Mouse (Mus musculus) liver, postnatal 0 days (tissue): ENCODE results near the gene Gm17349. TPM values are rescaled to one million over a fixed set of nuclear protein-coding genes. Genes with fewer than 3 reads are reported as not detected.

Experiments used
- ATAC-seq: fragments of 200-750 bp; cut with Nextera tagmentation; 2 replicates; pipeline ENCODE4 v1.8.0; 2017; ENCODE audit warnings: mild to moderate bottlenecking, moderate library complexity
- DNase-seq: peaks from one replicate; pipeline ENCODE4 v3.0.0-alpha.2; 2016
- H3K27ac ChIP-seq: fragments of 300-500 bp; sonication (generic); 2 replicates; pipeline ENCODE4 v1.5.1; 2014; ENCODE audit warnings: antibody characterized with exemption, moderate library complexity, mild to moderate bottlenecking, low read depth
- H3K27me3 ChIP-seq: fragments of 300-500 bp; sonication (generic); 2 replicates; pipeline ENCODE4 v1.6.1; 2014; ENCODE audit warnings: low read length, control low read depth, mixed read lengths; ENCODE audit not compliant: insufficient read depth
- H3K36me3 ChIP-seq: fragments of 300-500 bp; sonication (generic); replicated peaks from 2 replicates; pipeline ENCODE4 v1.6.1; 2014; ENCODE audit warnings: mild to moderate bottlenecking, control low read depth, low read length, moderate library complexity, mixed read lengths; ENCODE audit not compliant: insufficient read depth
- H3K4me1 ChIP-seq: fragments of 300-500 bp; sonication (generic); 2 replicates; pipeline ENCODE4 v1.6.1; 2014; ENCODE audit warnings: antibody characterized with exemption, mild to moderate bottlenecking, control low read depth; ENCODE audit not compliant: insufficient read depth
- H3K4me2 ChIP-seq: fragments of 300-500 bp; sonication (generic); 2 replicates; pipeline ENCODE4 v1.6.1; 2014; ENCODE audit warnings: low read depth, mild to moderate bottlenecking, low read length, moderate library complexity, mixed read lengths
- H3K4me3 ChIP-seq: fragments of 300-500 bp; sonication (generic); 2 replicates; pipeline ENCODE4 v1.5.1; 2014; ENCODE audit warnings: low read depth, low read length
- H3K9ac ChIP-seq: fragments of 300-500 bp; sonication (generic); replicated peaks from 2 replicates; pipeline ENCODE4 v1.6.1; 2014; ENCODE audit warnings: mild to moderate bottlenecking, moderate library complexity
- H3K9me3 ChIP-seq: fragments of 300-500 bp; sonication (generic); 2 replicates; pipeline ENCODE4 v1.6.1; 2016; ENCODE audit warnings: mild to moderate bottlenecking, control low read depth, low read length, mixed read lengths
- CTCF ChIP-seq: sonication (generic); IDR thresholded peaks from 2 replicates; pipeline ENCODE4 v1.5.1; 2016; ENCODE audit warnings: antibody characterized with exemption, low read depth
- EP300 ChIP-seq: IDR thresholded peaks from 2 replicates; pipeline ENCODE4 v1.6.1; 2016; ENCODE audit warnings: antibody characterized with exemption, low read depth, mild to moderate bottlenecking
- WGBS: fragments of 180-500 bp; shearing (Covaris S2); extraction: QIAGEN DNeasy Blood & Tissue Kit; methylation state at CpG from one replicate; pipeline ENCODE4 v1.1.7; 2014; ENCODE audit not compliant: insufficient replicate concordance; 5-methylcytosine and 5-hydroxymethylcytosine counted together
- polyA plus RNA-seq: library from polyadenylated mRNA; unstranded; fragments of >200 nt; fragmentation: Nextera tagmentation; extraction: Ambion mirVana; gene quantifications from 2 replicates; pipeline ENCODE4 v1.2.1, GENCODE M21; 2015

Gene Gm17349
- polyA plus RNA-seq, 1 experiment from 2014 or later, result 1.3 TPM

GRCm38 (mm10) chr15:99662371-99662770 is 42.9 kb downstream of the Gm17349 start:
- Histone ChIP-seq H3K9me3 (0 out of 2 replicates have a peak, but pooled peaks cover under 1% of the 10 kb centered on the region), H3K4me3 (no peak overlapping the region), H3K9ac (no peak overlapping the region), H3K36me3 (no peaks in the 10 kb centered on the region), H3K4me2 (no peak overlapping the region), H3K27ac (no peak overlapping the region), H3K4me1 (peaks cover 16% of the 10 kb centered on the region), H3K27me3 (peaks cover 32% of the 10 kb centered on the region)
- DNase-seq (no peak), ATAC-seq (no peak)
- TF ChIP-seq EP300 (no peak), CTCF (no peak)
- WGBS, result 36% methylated on average over 7 of the region's 7 CpGs

- H3K4me3 ChIP-seq, result no peak overlapping the region
- H3K9ac ChIP-seq, result no peak overlapping the region
- H3K4me2 ChIP-seq, result no peak overlapping the region
- H3K36me3 ChIP-seq, result no peaks in the 10 kb centered on the region
- no peaks in the 10 kb centered on the region for H3K9me3 ChIP-seq
- DNase-seq (no peak), ATAC-seq (no peak)
- TF ChIP-seq EP300, result no peak
- TF ChIP-seq CTCF, result no peak
- no peak overlapping the region for H3K27ac ChIP-seq
- 89% methylated on average over 15 of the region's 15 CpGs for WGBS
- H3K4me1 ChIP-seq, result peaks cover 16% of the 10 kb centered on the region
- peaks cover 24% of the 10 kb centered on the region for H3K27me3 ChIP-seq
Measured at GRCm38 (mm10) chr15:99661121-99661830, 44.0 kb downstream of the Gm17349 start.

- 34% methylated on average over 2 of the region's 2 CpGs for WGBS
- peaks cover 29% of the 10 kb centered on the region for H3K27me3 ChIP-seq
- H3K9ac ChIP-seq, result no peak overlapping the region
- no peaks in the 10 kb centered on the region for H3K9me3 ChIP-seq
- H3K4me2 ChIP-seq, result no peak overlapping the region
- no peaks in the 10 kb centered on the region for H3K36me3 ChIP-seq
- no peak overlapping the region for H3K4me3 ChIP-seq
- peaks cover 4% of the 10 kb centered on the region for H3K4me1 ChIP-seq
- no peak overlapping the region for H3K27ac ChIP-seq
- ATAC-seq (no peak), DNase-seq (no peak)
- TF ChIP-seq CTCF (no peak), EP300 (no peak)
Measured at GRCm38 (mm10) chr15:99658437-99658836, 46.9 kb downstream of the Gm17349 start.

GRCm38 (mm10) chr15:99655956-99656355 is 49.3 kb downstream of the Gm17349 start:
- Histone ChIP-seq H3K9ac (no peak overlapping the region), H3K27ac (no peak overlapping the region), H3K27me3 (peaks cover 39% of the 10 kb centered on the region), H3K4me2 (no peak overlapping the region), H3K4me3 (no peak overlapping the region), H3K4me1 (peaks cover 19% of the 10 kb centered on the region), H3K9me3 (no peaks in the 10 kb centered on the region), H3K36me3 (no peaks in the 10 kb centered on the region)
- DNase-seq, result no peak
- ATAC-seq, result no peak
- WGBS, result 40% methylated on average over 9 of the region's 9 CpGs
- TF ChIP-seq CTCF (no peak), EP300 (no peak)

GRCm38 (mm10) chr15:99653876-99654275 is 51.4 kb downstream of the Gm17349 start:
- no peak overlapping the region for H3K27ac ChIP-seq
- no peak for TF ChIP-seq EP300
- no peak for TF ChIP-seq CTCF
- WGBS, result 11% methylated on average over 21 of the region's 21 CpGs
- H3K36me3 ChIP-seq, result no peaks in the 10 kb centered on the region
- H3K4me1 ChIP-seq, result peaks cover 32% of the 10 kb centered on the region
- ATAC-seq (no peak), DNase-seq (no peak)
- 0 out of 2 replicates have a peak overlapping the region, but pooled peaks have one; percentile 14 for H3K4me3 ChIP-seq
- H3K9me3 ChIP-seq, result no peaks in the 10 kb centered on the region
- peaks cover 39% of the 10 kb centered on the region for H3K27me3 ChIP-seq
- no peak overlapping the region for H3K9ac ChIP-seq
- H3K4me2 ChIP-seq, result peak overlapping the region; percentile 58

- Histone ChIP-seq H3K4me2 (peak overlapping the region; percentile 58), H3K4me3 (0 out of 2 replicates have a peak overlapping the region, but pooled peaks have one; percentile 14), H3K4me1 (peaks cover 36% of the 10 kb centered on the region), H3K9ac (no peak overlapping the region), H3K9me3 (no peaks in the 10 kb centered on the region), H3K36me3 (no peaks in the 10 kb centered on the region), H3K27ac (no peak overlapping the region), H3K27me3 (peaks cover 39% of the 10 kb centered on the region)
- TF ChIP-seq EP300 (no peak), CTCF (peak; percentile 54)
- DNase-seq (no peak), ATAC-seq (no peak)
- 10% methylated on average over 8 of the region's 8 CpGs for WGBS
Measured at GRCm38 (mm10) chr15:99653291-99653690, 52.0 kb downstream of the Gm17349 start.

Other genes starting within 250 kb of the Gm17349 start
- gene Nckap5l, start 247.7 kb downstream of the Gm17349 start, polyA plus RNA-seq, result 0.49 and 0.53 TPM in 2 replicates
- 4.7 and 4.9 TPM in 2 replicates for gene Bcdin3d, start 230.8 kb downstream of the Gm17349 start, polyA plus RNA-seq
- gene Faim2, start 177.3 kb downstream of the Gm17349 start, polyA plus RNA-seq, result not detected in 2 replicates
- not detected in 2 replicates for gene Aqp2, start 126.4 kb downstream of the Gm17349 start, polyA plus RNA-seq
- gene Aqp5, start 114.7 kb downstream of the Gm17349 start, polyA plus RNA-seq, result 0.14 TPM in 1 of 2 replicates, not detected in the other
- not detected in 2 replicates for gene Aqp6, start 104.1 kb downstream of the Gm17349 start, polyA plus RNA-seq
- gene Racgap1, start 53.8 kb downstream of the Gm17349 start, polyA plus RNA-seq, result 28.6 and 31.9 TPM in 2 replicates
- gene Asic1, start 35.1 kb downstream of the Gm17349 start, polyA plus RNA-seq, result 0.38 and 0.54 TPM in 2 replicates
- gene Smarcd1, start 3.4 kb downstream of the Gm17349 start, polyA plus RNA-seq, result 4.7 and 5.3 TPM in 2 replicates
- gene Gpd1, start 12.0 kb upstream of the Gm17349 start, polyA plus RNA-seq, result 147 and 150 TPM in 2 replicates
- 111 and 117 TPM in 2 replicates for gene Cox14, start 20.1 kb upstream of the Gm17349 start, polyA plus RNA-seq
- gene Cers5, start 67.4 kb upstream of the Gm17349 start, polyA plus RNA-seq, result 6.7 and 7.0 TPM in 2 replicates
- gene Lima1, start 170.0 kb upstream of the Gm17349 start, polyA plus RNA-seq, result 14.8 and 15.0 TPM in 2 replicates